Mouse (Mus musculus) right cerebral cortex, postnatal 36 days (tissue): Measurements from ENCODE around the gene Vipas39.
"Not testable (repeated sequence)": the region's sequence is repeated elsewhere in the genome, so short reads cannot be mapped to it uniquely, and the experiment has no call there.

Source experiments
- DNase-seq, 2 experiments: peaks; one replicate each; pipeline ENCODE4 v3.0.0; 2022; ENCODE audit warnings: low spot score in 2 of 2, mixed read lengths in 1 of 2

Gene Vipas39

DNA sequence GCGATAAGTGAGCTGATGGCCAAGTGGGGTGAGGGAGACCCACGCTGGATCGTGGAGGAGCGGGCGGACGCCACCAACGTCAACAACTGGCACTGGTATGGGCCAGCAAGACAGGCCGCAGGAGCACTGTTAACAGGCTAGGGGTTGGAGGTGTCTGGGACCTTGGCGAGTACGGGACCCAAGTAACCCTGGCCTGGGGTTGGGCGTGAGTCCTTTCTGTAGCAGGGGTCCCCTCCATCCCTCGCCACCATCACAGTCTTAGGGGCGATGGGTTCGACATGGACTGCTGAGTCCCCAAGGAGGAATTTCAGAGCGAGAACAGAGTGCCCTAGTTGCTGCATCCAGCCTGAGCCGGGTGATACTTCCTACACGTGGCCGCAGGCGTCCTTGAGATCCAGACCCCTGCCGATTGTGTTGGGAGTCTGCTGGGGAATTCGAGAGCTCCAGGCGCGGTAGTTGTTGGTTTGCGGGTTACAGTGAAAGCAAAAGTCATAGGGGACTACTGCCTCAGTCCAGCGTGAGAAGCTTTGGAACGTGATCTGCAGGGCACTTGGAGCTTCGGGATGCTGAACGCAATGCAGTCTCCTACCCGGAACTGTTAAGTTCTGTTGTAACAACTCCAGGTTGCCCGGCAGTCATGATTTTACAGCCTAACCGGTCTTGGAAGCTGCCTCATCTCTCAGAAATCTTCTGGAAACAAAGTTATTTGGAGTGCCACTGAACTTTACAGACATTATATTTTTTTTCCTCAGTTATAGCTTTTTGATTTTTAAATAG lies 959 bp upstream of the Vipas39 start:
- DNase-seq = no peak

DNA sequence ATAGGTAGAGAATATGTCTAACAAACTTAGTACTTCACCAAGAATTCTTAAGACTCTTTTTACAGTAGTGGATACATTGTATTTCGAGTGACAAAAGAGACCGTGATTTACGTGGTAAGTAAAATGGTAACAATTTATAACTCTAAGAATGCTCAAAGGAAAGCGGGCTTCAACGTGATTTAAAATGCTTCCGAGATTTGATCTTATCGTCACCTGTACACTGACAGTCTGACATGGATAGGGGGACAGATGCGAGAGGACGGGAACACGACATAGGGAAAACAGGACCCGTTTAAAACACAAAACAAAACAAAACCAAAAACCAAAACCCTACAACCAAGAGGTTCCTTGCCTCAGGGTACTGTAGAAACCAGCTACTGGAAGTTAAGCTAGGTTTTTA lies 612 bp downstream of the Vipas39 start:
- DNase-seq = no peak

DNA sequence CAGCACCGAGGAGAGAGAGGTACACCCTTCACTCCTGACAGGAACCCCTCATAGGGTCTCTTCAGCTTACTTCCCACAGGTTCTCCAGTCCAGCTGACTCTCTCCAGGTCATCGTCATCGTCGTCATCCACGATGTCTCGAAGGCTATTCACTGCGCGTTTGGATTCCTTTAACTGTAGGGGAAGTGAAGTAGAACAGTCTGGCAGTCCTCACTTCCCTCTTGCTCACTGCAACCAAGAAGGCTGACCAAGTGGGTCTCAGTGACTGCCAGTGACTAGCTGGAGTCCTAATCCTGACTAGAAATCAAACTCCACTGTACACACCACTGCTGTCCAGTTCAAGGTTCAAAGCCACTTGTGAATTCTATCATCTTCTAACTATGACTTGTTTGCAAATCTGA lies 5.5 kb downstream of the Vipas39 start:
- DNase-seq = no peak

DNA sequence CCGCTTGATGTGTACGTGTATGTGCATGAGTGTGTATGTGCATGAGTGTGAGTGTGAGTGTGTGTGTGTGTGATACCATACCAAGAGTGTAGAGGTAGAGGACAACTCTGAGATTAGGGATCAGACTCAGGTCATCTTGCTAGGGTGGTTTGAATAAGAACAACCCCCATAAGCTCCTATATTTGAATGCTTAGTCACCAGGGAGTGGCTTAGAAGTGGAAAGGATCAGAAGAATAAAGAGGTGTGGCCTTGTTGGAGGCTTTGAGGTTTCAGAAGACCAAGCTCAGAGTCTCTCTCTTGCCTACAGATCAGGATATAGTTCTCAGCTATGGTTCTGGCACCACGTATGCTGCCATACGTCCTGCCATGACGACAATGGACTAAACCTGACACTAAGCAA lies 9.4 kb downstream of the Vipas39 start:
- DNase-seq = no peak

DNA sequence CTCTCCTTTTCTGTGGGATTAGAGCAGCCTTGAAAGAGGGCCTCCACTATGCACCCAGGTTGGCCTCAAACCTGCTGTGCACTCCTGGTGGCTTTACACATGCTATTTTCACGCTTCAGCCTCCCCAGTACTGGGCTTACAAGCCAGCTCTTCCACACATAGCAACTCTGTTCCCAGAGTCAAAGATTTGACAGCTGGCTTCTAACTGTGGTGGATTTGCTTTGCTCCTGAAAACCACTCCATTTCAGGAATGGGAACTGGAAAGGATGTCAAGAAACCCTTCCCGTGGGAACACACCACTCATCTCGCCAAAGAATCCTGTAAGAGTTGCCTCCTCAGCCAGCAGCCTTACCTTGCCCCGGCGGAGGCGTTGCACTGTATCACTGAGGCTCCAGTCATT lies 12.2 kb downstream of the Vipas39 start:
- no peak for DNase-seq

DNA sequence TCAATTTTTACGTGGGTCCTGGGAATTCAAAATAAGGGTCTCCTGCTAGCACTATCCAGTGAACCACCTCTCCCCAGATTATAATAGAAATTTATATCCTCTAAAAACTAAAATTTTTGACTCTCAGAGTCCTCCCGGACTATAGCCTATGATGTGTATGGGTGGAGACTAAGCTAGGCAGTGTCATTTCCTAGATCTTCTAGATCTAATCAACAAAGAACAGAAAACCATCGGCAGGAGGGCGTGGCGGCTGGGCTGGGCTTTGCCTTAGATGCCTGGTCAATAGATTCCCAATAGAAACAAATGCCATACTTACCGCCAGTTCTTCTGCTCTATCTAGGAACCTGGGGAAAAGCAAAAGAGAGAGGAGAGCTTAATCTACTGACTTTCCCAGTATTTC lies 15.9 kb downstream of the Vipas39 start:
- DNase-seq = no peak

DNA sequence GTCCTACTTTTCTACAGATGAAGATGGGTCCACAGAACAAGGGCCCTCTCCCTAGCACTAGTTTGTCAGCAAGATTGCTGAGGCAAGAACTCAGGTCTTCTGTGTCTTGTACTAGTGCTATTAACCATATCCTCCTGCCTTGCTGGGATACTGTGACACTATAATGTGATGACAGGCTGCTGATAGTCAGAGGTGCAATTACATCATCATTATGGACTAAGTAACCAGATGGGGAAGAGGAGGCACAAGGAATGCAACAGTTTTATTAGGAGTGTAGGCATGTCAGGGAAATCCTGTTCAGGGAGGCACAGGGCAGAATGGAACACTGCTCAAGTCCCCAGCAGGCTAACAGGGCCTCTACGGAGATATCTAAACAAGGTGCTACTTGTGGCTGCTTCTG lies 27.4 kb downstream of the Vipas39 start, which contains the start of gene Noxred1:
Gene Noxred1, minus strand, starts transcription at position 101 of the 400 bp plus-strand sequence.
- no peak for DNase-seq

DNA sequence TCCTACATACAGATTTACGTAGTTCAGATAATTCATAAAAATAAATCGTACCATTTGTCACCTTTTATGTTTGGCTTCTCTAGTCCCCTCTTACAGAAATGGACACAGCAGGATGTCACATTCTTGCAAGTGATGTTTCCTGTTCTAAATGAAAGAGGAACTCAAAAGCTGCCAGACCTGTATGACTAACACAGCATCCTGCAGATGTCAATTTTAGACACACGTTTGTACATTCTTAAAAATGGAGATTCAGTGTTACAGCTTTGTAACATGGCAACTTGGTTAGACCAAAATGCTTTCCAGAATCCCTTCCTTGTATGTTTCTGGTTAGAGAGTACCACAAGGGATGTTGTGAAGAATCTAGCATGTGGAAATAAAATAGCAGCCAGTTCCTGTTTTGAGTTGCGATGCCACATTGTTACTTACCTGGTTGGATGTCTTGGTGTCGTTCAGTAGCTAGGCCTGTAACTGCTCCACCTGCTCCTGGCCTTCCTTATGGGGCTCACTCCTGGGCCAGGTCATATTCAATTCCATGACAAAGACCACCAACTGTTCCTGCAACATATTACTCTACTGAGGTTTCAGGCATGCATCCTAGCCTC lies 29.1 kb downstream of the Vipas39 start:
- no peak for DNase-seq

DNA sequence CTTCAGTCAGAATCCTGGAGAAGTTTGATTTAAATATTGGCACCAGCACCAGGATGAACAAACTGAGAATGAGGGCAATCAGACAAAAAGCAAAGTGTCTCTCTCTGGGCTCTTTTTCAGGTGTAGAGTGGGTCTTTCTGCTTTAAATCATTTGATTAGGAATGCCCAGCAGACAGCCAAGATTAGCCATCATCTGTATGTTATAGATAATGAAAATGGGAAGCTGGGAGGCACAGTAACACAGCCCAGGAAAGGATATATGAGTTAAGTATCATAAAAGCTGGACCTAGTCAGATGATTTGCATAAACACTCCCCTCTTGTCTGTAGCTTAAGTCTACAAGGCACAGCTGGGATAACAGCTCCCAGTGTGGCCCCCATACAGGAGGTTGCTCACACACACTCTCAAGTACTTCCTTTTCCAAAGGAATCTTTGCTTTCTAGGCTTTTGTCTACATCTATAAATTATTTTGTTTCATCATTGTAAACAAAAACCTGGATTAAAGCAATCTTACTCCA lies 35.6 kb downstream of the Vipas39 start:
- no peak for DNase-seq

DNA sequence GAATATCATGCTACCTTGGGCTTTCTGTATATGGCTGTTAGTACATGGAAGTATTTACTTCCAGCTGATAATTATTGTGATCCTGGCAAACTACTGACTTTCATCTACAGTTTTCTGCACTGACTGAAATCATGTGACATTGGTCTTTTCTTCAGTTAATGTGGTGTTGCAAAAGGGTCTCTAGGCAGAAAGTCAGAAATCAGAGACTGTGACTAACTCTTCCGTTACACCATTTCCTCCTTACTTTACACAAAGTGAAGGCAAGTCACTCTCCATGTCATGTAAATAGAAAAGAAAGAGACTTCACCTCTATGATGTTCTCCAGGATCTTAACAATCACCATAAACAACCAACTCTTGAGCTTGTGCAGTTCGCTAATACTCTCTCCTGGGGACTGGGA lies 36.4 kb downstream of the Vipas39 start:
- no peak for DNase-seq

DNA sequence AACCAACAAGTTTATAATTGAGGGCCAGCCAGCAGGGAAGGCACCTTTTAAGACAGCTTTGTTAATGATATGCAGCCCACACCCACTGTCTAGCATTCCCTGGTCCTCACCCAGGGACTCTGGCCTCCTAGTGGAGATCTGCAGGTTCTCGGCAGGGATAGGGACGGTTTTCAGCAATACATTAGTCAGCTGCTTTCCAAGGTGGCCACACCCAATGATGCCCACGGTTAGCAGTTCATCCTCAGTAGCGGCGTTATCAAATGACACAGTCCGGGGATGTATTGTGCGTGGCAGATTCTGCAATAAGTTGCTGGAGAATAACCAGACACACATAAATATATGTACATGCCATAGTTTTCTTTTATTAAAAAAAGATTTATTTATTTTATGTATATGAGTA lies 39.3 kb downstream of the Vipas39 start:
- no peak for DNase-seq

DNA sequence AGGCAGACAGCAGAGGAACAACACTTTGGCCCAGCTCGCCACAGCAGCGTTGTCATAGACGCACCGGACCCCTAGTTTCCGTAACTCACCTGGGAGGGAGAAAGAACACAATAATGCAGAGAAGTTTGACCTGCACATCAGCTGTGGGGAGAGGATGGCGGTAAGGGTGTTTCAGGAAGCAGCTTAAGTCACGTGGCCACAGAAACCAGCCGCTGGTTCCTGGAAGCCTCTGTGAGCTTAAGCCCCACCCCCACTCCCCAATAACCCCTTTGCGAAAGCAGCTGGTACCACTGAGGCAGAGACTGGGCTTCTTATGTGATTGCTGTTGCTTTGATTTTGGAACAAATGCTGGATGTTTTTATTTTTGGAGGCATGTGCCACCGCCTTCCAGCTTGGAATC lies 41.1 kb downstream of the Vipas39 start:
- DNase-seq = no peak

DNA sequence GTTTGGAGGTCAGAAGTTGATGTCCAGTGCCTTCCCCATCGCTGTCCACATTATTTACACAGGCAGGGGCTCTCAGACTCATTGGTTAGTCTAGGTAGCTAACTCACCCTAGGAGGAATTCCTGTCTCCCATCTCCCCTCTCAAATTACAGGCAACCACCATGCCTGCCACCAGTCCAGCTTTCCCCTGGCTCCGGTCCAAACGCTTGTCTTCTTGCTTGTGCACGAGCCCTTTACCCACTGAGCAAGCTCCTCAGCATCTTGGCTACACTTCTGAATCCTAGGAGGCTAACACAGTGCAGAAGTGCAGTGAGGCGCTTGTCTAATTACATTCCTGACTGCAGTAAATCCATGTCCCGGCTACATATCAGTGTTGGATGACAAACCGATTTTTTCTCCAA lies 46.7 kb downstream of the Vipas39 start:
- no peak for DNase-seq

DNA sequence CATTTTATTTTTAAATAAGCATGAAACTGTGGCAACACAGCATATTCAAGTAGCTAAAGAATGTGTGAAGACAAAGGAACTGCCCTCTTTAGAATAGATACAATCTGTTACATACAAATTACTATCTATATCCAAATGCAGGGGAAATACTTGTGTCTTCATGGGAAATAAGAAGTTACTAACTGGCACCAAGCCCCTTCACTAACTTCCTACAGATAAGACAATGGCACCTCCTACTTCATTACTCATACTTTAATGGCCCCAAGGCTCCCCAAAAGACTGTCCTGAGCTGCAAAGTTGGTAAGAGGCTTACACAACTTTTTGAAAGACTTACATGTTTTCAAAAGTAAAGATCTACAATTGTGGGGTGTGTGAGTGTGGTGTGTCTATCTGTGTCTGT lies 48.5 kb downstream of the Vipas39 start:
- DNase-seq = no peak

DNA sequence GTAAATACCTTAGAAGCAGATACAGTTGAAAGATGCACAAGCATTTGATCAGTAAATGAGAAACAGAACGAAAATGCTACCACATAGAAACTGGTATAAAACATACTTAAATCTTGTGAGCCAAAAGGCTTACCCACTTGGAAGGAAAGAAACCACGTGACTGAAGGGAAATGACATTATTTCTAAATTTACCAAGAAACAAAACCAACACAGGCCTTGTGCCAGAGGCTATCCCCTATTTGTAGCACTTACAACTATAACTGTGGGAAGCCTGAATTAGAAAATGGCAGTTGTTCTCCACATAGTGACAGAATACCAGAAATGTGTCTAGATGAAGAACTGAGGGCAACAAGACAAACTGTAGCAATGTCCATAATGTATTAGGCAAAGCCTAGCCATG lies 50.0 kb downstream of the Vipas39 start:
- no peak for DNase-seq

DNA sequence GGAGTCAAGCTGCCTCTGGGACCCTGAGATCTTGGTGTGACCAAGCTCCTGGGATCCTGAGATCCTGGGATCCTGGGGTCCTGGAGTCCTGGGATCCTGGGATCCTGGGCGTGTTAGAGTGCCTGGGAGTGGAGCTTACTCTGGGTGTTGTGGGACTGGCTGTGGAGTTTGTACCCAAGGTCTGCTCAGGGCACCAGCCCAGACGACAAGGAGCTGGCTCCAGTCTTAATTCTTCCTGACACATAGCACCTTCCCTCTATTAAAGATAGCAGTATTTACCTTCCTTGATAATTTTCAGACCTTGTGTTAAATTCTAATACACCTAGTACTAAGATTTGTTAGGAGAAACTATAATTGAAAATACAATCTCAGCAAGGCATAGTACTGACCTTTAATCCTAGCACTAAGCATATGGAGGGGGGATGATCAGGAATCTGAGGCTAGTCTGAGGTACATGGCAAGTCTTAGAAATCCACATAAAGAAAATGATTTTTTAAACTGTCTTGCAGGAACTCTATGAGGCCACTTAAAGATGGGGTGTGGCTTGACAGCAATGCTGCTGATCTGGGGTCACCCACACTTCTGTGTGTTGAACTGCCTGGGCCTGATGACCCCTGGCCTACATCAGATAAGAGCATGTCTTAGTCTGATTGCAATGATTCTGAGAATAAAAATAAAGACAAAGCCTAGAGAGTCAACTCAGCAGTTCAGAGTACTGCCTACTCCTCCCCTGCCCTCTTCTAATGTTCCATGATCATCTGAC lies 53.0 kb downstream of the Vipas39 start:
- DNase-seq = no peak

DNA sequence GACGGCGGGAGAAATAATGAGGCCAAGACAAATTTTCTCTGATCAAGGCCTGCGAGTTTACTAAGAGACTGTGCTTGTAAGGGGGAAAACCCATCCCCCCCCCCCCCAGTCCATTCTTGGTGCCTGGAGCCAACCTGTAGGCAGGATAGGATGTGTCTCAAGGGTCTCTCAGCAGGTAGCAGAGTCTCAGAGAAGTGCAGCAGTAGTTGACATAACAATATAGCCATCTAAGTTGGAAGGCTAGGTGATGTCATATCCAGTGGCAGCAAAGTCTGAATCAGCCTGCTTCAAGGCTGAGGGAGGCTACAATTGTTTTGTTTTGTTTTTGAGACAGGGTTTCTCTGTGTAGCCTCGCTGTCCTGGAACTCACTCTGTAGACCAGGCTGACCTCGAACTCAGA lies 60.3 kb downstream of the Vipas39 start:
- DNase-seq = not testable (repeated sequence)

DNA sequence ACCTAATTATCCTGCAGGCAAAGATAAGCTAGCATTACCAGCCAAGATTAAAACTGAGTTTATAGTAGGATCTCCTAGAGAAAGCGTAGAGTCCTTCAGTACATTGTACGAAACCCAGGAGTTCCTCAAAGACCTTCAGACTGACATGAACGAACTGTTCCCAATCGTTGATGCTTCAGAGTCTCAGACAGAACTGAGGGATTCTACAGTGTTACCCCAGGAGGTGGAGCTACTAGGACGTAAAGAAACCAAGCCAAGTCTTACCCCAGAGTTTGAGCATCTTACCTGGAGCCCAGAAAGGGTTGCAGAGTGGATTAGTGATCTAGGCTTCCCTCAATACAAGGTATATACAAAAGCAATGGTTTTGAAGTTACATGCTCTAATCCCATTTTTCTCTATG lies 64.4 kb downstream of the Vipas39 start:
- DNase-seq = no peak

DNA sequence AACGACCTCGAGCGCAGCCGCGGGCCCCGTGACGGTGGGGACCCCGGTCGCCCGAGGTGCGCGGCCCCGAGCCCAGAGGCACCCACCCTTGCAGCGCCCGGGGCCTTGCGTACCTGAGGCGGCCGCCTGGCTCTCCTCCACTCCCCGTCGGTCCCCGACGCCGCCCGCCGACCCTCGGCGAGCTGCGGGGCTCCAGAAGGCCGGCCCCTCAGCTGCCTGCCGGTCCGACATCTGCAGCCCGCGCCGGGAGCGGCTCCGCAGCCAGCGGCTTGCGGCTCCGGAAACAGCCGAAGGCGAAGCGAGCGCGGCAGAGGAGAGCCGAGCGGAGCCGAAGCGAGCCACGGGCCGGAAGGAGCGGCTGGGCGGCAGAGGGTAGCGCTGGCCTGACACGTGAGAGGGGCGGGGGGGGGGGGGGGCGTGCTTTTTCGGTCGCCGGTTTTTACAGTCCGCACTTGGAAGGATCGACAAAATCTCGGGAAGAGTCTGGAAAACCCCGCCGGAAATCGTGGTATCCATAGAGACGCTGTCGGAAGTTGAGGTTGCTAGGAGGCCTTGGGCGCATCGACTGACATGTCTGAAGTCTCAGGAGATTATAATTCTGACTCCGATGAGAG lies 66.0 kb downstream of the Vipas39 start, which contains the start of gene Tmed8:
Gene Tmed8, minus strand, starts transcription at position 482 of the 614 bp plus-strand sequence.
- DNase-seq = peak; percentile 60 to 74

DNA sequence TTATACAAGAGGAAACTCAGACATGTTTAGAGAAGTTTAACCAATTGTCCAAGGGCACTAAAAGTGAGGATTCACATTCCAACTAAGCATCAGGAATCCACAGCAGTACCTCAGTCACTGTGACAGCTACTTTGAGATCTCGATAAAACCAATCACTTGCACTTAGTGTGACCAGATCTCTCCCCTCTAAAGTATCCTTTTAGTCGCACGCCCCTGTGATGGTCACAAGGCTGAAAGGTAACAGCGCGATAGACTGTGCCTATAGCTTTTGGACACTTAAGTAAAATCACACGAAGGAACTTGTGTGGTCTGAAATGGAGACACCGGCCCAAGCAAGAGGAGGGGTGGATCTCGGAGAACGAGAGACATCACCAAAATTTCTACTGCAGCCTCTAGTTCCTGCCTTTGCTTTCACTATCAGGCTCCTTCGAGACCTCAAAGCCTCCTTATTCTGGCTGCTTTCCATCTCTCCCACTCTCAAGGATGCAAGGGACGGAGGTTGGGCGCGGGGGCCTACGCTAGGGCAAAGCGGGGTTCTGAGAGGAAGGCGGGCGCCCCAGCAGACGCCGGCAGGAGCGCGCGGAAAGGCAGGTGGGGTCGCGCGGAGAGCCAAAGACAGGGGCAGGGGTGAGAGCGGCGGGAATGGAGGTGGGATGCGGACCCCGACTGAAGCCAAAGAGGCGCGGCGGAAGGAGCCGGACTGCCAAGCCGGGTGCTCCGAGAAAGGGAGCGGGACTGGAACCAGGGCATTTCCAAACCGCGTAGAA lies 66.7 kb downstream of the Vipas39 start, which contains the start of gene Samd15:
Gene Samd15, plus strand, starts transcription at position 518 of the 767 bp plus-strand sequence.
- DNase-seq = peak; percentile 11 to 18

DNA sequence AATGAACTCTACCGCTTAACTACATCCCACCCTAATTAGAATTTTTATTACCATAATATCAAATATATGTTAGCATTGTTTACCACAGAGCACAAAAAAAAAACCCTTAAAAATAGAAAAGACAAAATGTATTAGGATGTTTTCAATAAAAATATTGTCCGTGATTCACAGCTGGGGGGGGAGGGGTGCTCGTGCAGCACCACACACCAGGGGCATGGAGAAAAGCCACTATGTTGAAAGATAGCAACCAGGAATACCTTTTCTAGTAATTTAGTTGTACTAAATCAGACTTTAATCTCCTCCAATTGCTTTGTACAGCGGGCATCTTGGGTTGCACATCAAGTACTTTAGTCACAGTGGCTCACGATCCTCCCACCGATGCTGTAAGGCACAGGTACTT lies 67.3 kb downstream of the Vipas39 start:
- no peak for DNase-seq
